Mouse (Mus musculus) left cerebral cortex, postnatal 36 days (tissue): ENCODE results near the gene Fcrl6. TPM values are rescaled to one million over a fixed set of nuclear protein-coding genes. Genes with fewer than 3 reads are reported as not detected.

Experiments
- DNase-seq, 2 experiments: peaks; one replicate each; pipeline ENCODE4 v3.0.0; 2021 to 2022; ENCODE audit warnings: low spot score in 2 of 2, mixed read lengths in 1 of 2
- intact Hi-C: fragments of 180-260 bp; cut with DNase I; formaldehyde crosslinking; loops from one replicate; pipeline ENCODE4 v1.15.1; 2025
- total RNA-seq, 2 experiments: library from RNA; stranded (reverse); gene quantifications; 2 replicates each; pipeline ENCODE4 v1.2.3; 2021

The Fcrl6 gene
- total RNA-seq, 2 experiments from 2014 or later, result not detected

DNA sequence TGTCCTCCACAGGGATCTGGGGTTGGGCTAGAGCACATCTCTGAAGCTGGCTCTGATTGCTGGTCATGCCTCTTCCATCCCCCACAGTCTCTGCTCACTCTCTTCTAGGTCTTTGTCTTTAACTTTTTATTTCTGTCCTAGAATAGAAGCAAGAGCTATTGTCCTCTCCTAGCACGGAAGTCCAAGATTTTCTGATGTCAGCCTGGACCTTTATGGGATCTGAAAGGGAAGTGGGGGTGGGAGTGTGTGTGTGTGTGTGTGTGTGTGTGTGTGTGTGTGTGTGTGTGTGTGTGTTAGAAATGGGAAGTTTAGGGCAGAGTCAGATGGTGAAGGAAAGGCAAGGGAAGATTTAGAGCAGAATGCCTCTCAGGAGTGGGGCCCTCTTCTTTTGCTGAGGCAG lies 49.7 kb downstream of the Fcrl6 start:
- DNase-seq, result no peak
- intact Hi-C loops, result no loop called here

DNA sequence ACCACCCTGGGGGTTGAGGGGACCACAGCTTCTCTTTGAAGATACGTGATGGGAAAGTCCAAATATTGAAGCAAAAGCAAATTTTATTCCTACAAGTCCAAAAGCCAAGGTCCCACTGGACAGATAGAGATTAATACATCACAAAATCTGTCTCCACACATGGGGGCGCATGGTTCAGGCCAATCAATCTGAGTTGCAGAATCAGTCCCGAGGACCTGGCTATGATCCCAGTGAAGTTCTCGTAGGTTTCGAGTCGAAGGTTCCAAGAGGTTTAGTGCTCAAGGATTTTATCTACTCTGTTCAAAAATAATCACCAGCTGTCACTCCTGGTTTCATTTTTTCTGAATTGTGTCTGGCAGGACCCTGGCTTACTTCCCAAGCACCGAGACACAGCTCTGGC lies 51.3 kb downstream of the Fcrl6 start:
- intact Hi-C loops, result no loop called here
- no peak for DNase-seq

- DNase-seq, result peak; percentile 61 to 62
- intact Hi-C loops, result no loop called here
Observed at GRCm38 (mm10) chr1:172550551-172550951, 51.8 kb downstream of the Fcrl6 start.

DNA sequence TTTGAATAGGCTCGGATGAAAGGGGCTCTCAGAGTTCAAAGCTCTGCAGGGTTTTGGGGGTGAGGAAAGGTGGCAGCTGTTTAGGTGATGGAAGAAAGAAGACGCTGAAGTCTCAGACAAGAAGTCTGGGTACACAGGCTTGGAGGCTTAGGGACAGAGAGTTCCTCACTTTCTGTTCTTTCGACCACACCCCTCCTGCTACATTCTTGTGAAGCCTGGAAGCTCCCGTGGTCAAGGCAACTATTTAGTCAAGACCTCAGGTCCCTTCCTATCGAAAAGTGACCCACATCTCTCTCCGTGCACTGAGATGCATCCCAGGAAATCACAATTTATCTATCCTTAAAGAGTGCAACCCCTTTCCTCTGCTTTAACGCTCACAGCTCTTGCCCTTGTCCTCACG lies 52.6 kb downstream of the Fcrl6 start:
- intact Hi-C loops, result no loop called here
- DNase-seq, result no peak

DNA sequence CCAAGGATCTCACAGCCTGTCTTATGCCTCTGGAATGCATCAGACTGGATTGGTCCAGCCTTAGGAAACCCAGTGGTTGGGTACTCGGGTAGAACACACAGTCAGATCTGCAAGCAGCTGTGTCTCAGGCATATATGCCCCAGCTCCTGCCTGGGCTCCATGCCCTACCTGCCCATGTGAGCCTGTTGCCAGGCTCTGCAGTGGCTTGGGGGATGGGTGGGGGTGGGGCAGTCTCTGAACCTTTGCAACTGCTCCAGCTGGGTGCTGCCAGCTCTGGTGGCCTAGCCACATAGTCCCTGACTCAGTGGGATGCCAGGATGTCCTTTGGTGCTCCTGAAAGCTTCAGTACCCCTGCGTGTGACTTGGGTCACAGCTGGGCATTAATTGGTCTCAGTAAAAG lies 53.0 kb downstream of the Fcrl6 start:
- intact Hi-C loops, result no loop called here

GRCm38 (mm10) chr1:172548501-172548900 lies 53.9 kb downstream of the Fcrl6 start:
- no peak for DNase-seq
- intact Hi-C loops, result no loop called here

More for the DNA sequence above, 53.0 kb downstream of the Fcrl6 start:
- no peak for DNase-seq

Other genes with a start within 250 kb of the Fcrl6 start
- 1 to 10 TPM; 7.8 to 8.3 TPM for gene Pigm, start 226.0 kb downstream of the Fcrl6 start, total RNA-seq
- gene Slamf9, start 127.2 kb downstream of the Fcrl6 start, total RNA-seq, result under 1 TPM; 0.49 to 0.82 TPM
- gene Igsf9, start 120.8 kb downstream of the Fcrl6 start, total RNA-seq, result 10 to 100 TPM in 1 of 2 experiments, 1 to 10 TPM in 1; 8.4 to 11.2 TPM
- gene Tagln2, start 102.5 kb downstream of the Fcrl6 start, total RNA-seq, result 10 to 100 TPM in 1 of 2 experiments, 1 to 10 TPM in 1; 10.0 to 11.6 TPM
- gene Cfap45, start 81.8 kb downstream of the Fcrl6 start, total RNA-seq, result 1 to 10 TPM; 3.4 to 4.0 TPM
- under 1 TPM in 1 of 2 experiments, not detected in 1; 0.47 TPM for gene Vsig8, start 46.6 kb downstream of the Fcrl6 start, total RNA-seq
- not detected for gene Slamf8, start 12.0 kb downstream of the Fcrl6 start, total RNA-seq
- gene Dusp23, start 30.4 kb upstream of the Fcrl6 start, total RNA-seq, result 1 to 10 TPM; 5.2 to 7.3 TPM
- gene Crp, start 95.5 kb upstream of the Fcrl6 start, total RNA-seq, result not detected